8 mouse cellular contexts compared by ENCODE assay signal in genomic region chr13:24936772-24937107, GRCm38 (mm10). TPM values are rescaled to one million over a fixed set of nuclear protein-coding genes. Genes with fewer than 3 reads are reported as not detected.
DNase-seq lines count a peak whose midpoint lies in the region; ATAC-seq and TF ChIP-seq lines count a peak whose summit lies in the region.

No protein-coding gene starts in this region.

- DNase-seq in embryo, embryonic 10.5 days (ENCODE audit: low spot score), result peak; percentile 41
- DNase-seq in embryo, embryonic 10 days (ENCODE audit: low spot score), result no peak
- DNase-seq in limb, embryonic 14.5 days (ENCODE audit: low spot score), result peak; percentile 17
- DNase-seq in gastrocnemius, postnatal 36 days, result no peak
- DNase-seq in kidney, adult 8-10 months, result no peak

- TF ChIP-seq POLR2A in limb, embryonic 14.5 days (IDR thresholded peaks at IDR 0.05; ENCODE audit: borderline replicate concordance, extremely low read depth, insufficient read depth, insufficient read length), result no peak

- H3K27me3 ChIP-seq in megakaryocyte, embryonic 14.5 days (replicated peaks), result peaks cover 67% of the 10 kb centered on the region
- no peaks in the 10 kb centered on the region for H3K27me3 ChIP-seq in limb, embryonic 14.5 days (ENCODE audit: control insufficient read depth, insufficient read depth, low read length)
- H3K27me3 ChIP-seq in stomach, embryonic 15.5 days (replicated peaks), result no peaks in the 10 kb centered on the region

- no peak overlapping the region for H3K27ac ChIP-seq in limb, embryonic 14.5 days (replicated peaks; ENCODE audit: low read depth, low read length)
- H3K27ac ChIP-seq in stomach, embryonic 15.5 days, result peak overlapping the region; percentile 95

- intact Hi-C loops in gastrocnemius, postnatal 36 days (cut with DNase I), result no loop called here

- H3K36me3 ChIP-seq in megakaryocyte, embryonic 14.5 days (replicated peaks; ENCODE audit: low read length), result no peaks in the 10 kb centered on the region
- H3K36me3 ChIP-seq in limb, embryonic 14.5 days (ENCODE audit: control insufficient read depth, insufficient read depth, low read length), result no peaks in the 10 kb centered on the region
- H3K36me3 ChIP-seq in stomach, embryonic 15.5 days, result no peaks in the 10 kb centered on the region

- H3K4me3 ChIP-seq in megakaryocyte, embryonic 14.5 days (replicated peaks), result peak overlapping the region; percentile 94
- H3K4me3 ChIP-seq in limb, embryonic 14.5 days (replicated peaks; ENCODE audit: low read length), result peak overlapping the region; percentile 92
- H3K4me3 ChIP-seq in stomach, embryonic 15.5 days (replicated peaks), result peak overlapping the region; percentile 88

- no peak for ATAC-seq in megakaryocyte, adult 5-6 weeks (ENCODE audit: poor library complexity, severe bottlenecking)
- ATAC-seq in limb, embryonic 14.5 days (ENCODE audit: low FRiP score, low read depth), result no peak
- peak; percentile 24; the same call in 1 of the 2 replicates for ATAC-seq in stomach, embryonic 15.5 days (ENCODE audit: insufficient read depth, low FRiP score, low read depth)

- H3K4me1 ChIP-seq in megakaryocyte, embryonic 14.5 days, result peaks cover 28% of the 10 kb centered on the region
- peaks cover 6% of the 10 kb centered on the region for H3K4me1 ChIP-seq in limb, embryonic 14.5 days (ENCODE audit: control insufficient read depth, insufficient read depth, low read length)
- H3K4me1 ChIP-seq in stomach, embryonic 15.5 days, result peaks cover 10% of the 10 kb centered on the region; the same call in 1 of the 2 replicates

- H3K4me2 ChIP-seq in limb, embryonic 14.5 days (replicated peaks; ENCODE audit: low read depth, low read length, severe bottlenecking), result peak overlapping the region; percentile 73
- H3K4me2 ChIP-seq in stomach, embryonic 15.5 days, result peak overlapping the region; percentile 82

- WGBS in limb, embryonic 14.5 days, result 47% methylated on average over 5 of the region's 5 CpGs
- WGBS in stomach, embryonic 15.5 days, result 30% methylated on average over 5 of the region's 5 CpGs

- peak overlapping the region; percentile 92 for H3K9ac ChIP-seq in limb, embryonic 14.5 days (ENCODE audit: low read depth, low read length, severe bottlenecking)
- H3K9ac ChIP-seq in stomach, embryonic 15.5 days, result no peak overlapping the region

- peaks cover 17% of the 10 kb centered on the region for H3K9me3 ChIP-seq in megakaryocyte, embryonic 14.5 days
- H3K9me3 ChIP-seq in limb, embryonic 14.5 days (ENCODE audit: control insufficient read depth, low read length), result no peaks in the 10 kb centered on the region
- no peaks in the 10 kb centered on the region for H3K9me3 ChIP-seq in stomach, embryonic 15.5 days

RNA-seq across cellular contexts. Expression of gene Aldh5a1, which starts 0.7 kb away (rescaled TPM):
- 0.15 TPM in 1 of 2 replicates, not detected in the other for polyA plus RNA-seq in megakaryocyte, embryonic 14.5 days (2012; ENCODE audit: insufficient read depth, low replicate concordance)
- total RNA-seq in megakaryocyte, adult 5-6 weeks (2015), result 0.62 and 0.89 TPM in 2 replicates
- total RNA-seq in megakaryocyte, adult 5-6 weeks (2017), result 0.89 and 1.1 TPM in 2 replicates
- polyA plus RNA-seq in limb, embryonic 14.5 days (2012; rRNA removed), result 6.3 and 6.7 TPM in 2 replicates
- 5.3 and 5.5 TPM in 2 replicates for polyA plus RNA-seq in limb, embryonic 14.5 days (2014; fragmentation: Nextera tagmentation; extraction: Ambion mirVana)
- 9.5 and 11.2 TPM in 2 replicates for polyA plus RNA-seq in stomach, embryonic 15.5 days (2015; fragmentation: Nextera tagmentation; extraction: Ambion mirVana)
- total RNA-seq in gastrocnemius, postnatal 36 days (2021), result 1 to 10 TPM; 6.3 to 8.3 TPM

RNA-seq across cellular contexts. Expression of gene Gpld1, which starts 6.2 kb away (rescaled TPM):
- not detected in 2 replicates for polyA plus RNA-seq in megakaryocyte, embryonic 14.5 days (2012; ENCODE audit: insufficient read depth, low replicate concordance)
- 0.66 and 0.91 TPM in 2 replicates for total RNA-seq in megakaryocyte, adult 5-6 weeks (2015)
- total RNA-seq in megakaryocyte, adult 5-6 weeks (2017), result 1.1 and 1.5 TPM in 2 replicates
- 2.1 and 2.4 TPM in 2 replicates for polyA plus RNA-seq in limb, embryonic 14.5 days (2012; rRNA removed)
- polyA plus RNA-seq in limb, embryonic 14.5 days (2014; fragmentation: Nextera tagmentation; extraction: Ambion mirVana), result 2.1 and 3.5 TPM in 2 replicates
- polyA plus RNA-seq in stomach, embryonic 15.5 days (2015; fragmentation: Nextera tagmentation; extraction: Ambion mirVana), result 3.1 and 3.2 TPM in 2 replicates
- total RNA-seq in gastrocnemius, postnatal 36 days (2021), result under 1 TPM; 0.42 to 0.59 TPM

Comparison
In these comparisons a context has a peak if more than half of its experiments do, and no peak if none do; other contexts are left out.
1. DNase-seq: peak in embryo, embryonic 10.5 days (single experiment) and limb, embryonic 14.5 days (single experiment); none in embryo, embryonic 10 days (single experiment), gastrocnemius, postnatal 36 days (0 of 2) and kidney, adult 8-10 months (0 of 2).
2. Peak in every context shown above with its lines, with median percentiles within 50 percentile points of each other: H3K4me3 ChIP-seq.